7 mouse cellular contexts compared by ENCODE assay signal in genomic region chr14:20836171-20836904, GRCm38 (mm10). TPM values are rescaled to one million over a fixed set of nuclear protein-coding genes. Genes with fewer than 3 reads are reported as not detected.
DNase-seq lines count a peak whose midpoint lies in the region; ATAC-seq and TF ChIP-seq lines count a peak whose summit lies in the region.

Gene Plau (plus strand): TSS chr14:20836660.

- 0 out of 2 replicates have a peak, but pooled peaks have one; percentile 27 for TF ChIP-seq EP300 in heart, adult 2 months (IDR thresholded peaks at IDR 0.05; ENCODE audit: insufficient read depth, low read depth, low read length)

- peak within 1 kb of the TSS; percentile 97 for H3K4me2 ChIP-seq in limb, embryonic 15.5 days
- H3K4me2 ChIP-seq in midbrain, embryonic 15.5 days, result peak within 1 kb of the TSS; percentile 98

- peak; percentile 80 for ATAC-seq in limb, embryonic 15.5 days (ENCODE audit: insufficient number of reproducible peaks, low FRiP score, low TSS enrichment, low read depth)
- peak; percentile 83 for ATAC-seq in midbrain, embryonic 15.5 days (replicated peaks)

- peak; percentile 82 for DNase-seq in adrenal gland, postnatal 14 days
- peak; percentile 54 for DNase-seq in embryo, embryonic 11.5 days (ENCODE audit: low read depth, low spot score)
- DNase-seq in heart, adult 2 months, result peak; percentile 84 to 87
- DNase-seq in kidney, adult 18-20 months, result peak; percentile 92
- DNase-seq in splenic B cell, adult 2 months (ENCODE audit: low read depth, low spot score), result peak; percentile 63

- intact Hi-C loops in heart, adult 2 months (cut with DNase I), result loop anchor here (1.0 kb wide), 1 partner anchor 37 kb away; no protein-coding TSS in a partner anchor

- peak within 1 kb of the TSS; percentile 82 for H3K9ac ChIP-seq in heart, adult 2 months (ENCODE audit: low read depth, low read length)
- peak within 1 kb of the TSS; percentile 48 for H3K9ac ChIP-seq in limb, embryonic 15.5 days
- peak within 1 kb of the TSS; percentile 47 for H3K9ac ChIP-seq in midbrain, embryonic 15.5 days

- TF ChIP-seq CTCF in heart, adult 2 months (IDR thresholded peaks at IDR 0.05), result no peak

- H3K79me2 ChIP-seq in heart, adult 2 months (replicated peaks; ENCODE audit: control insufficient read depth, insufficient read depth, low read length), result no peaks in the 10 kb centered on the region

- no peaks in the 10 kb centered on the region for H3K27me3 ChIP-seq in heart, adult 2 months (ENCODE audit: control insufficient read depth, insufficient read depth, low read length)
- no peaks in the 10 kb centered on the region for H3K27me3 ChIP-seq in limb, embryonic 15.5 days
- H3K27me3 ChIP-seq in midbrain, embryonic 15.5 days (replicated peaks), result 0 out of 2 replicates have a peak, but pooled peaks cover 3% of the 10 kb centered on the region
- no peaks in the 10 kb centered on the region for H3K27me3 ChIP-seq in splenic B cell, adult 2 months (ENCODE audit: control insufficient read depth, insufficient read depth, low read length, poor library complexity, severe bottlenecking)

- H3K27ac ChIP-seq in heart, adult 2 months, result peak within 1 kb of the TSS; percentile 74
- H3K27ac ChIP-seq in limb, embryonic 15.5 days, result peak within 1 kb of the TSS; percentile 39; the same call in 1 of the 2 replicates
- H3K27ac ChIP-seq in midbrain, embryonic 15.5 days, result no peak within 1 kb of the TSS

- peak within 1 kb of the TSS; percentile 56 for H3K4me3 ChIP-seq in heart, adult 2 months
- peak within 1 kb of the TSS; percentile 55 for H3K4me3 ChIP-seq in limb, embryonic 15.5 days
- peak within 1 kb of the TSS; percentile 49 for H3K4me3 ChIP-seq in midbrain, embryonic 15.5 days

- H3K36me3 ChIP-seq in heart, adult 2 months (ENCODE audit: control insufficient read depth, insufficient read depth, low read length), result no peaks in the 10 kb centered on the region
- no peaks in the 10 kb centered on the region for H3K36me3 ChIP-seq in limb, embryonic 15.5 days
- no peaks in the 10 kb centered on the region for H3K36me3 ChIP-seq in midbrain, embryonic 15.5 days (replicated peaks)
- H3K36me3 ChIP-seq in splenic B cell, adult 2 months (ENCODE audit: control insufficient read depth, insufficient read depth, low read length, poor library complexity, severe bottlenecking), result no peaks in the 10 kb centered on the region

- peaks cover 1% of the 10 kb centered on the region; the same call in 1 of the 2 replicates for H3K4me1 ChIP-seq in heart, adult 2 months (ENCODE audit: control insufficient read depth, insufficient read depth, low read length)
- peaks cover 14% of the 10 kb centered on the region; the same call in 1 of the 2 replicates for H3K4me1 ChIP-seq in limb, embryonic 15.5 days
- H3K4me1 ChIP-seq in midbrain, embryonic 15.5 days, result peaks cover 11% of the 10 kb centered on the region

- no peaks in the 10 kb centered on the region for H3K9me3 ChIP-seq in limb, embryonic 15.5 days
- no peaks in the 10 kb centered on the region for H3K9me3 ChIP-seq in midbrain, embryonic 15.5 days

- peak; percentile 87 for TF ChIP-seq POLR2A in heart, adult 2 months (IDR thresholded peaks at IDR 0.05; ENCODE audit: insufficient read depth, low read depth, low read length)

- 2% methylated on average over 33 of the region's 33 CpGs for WGBS in heart, adult 2 months
- WGBS in limb, embryonic 15.5 days, result under 1% methylated on average over 29 of the region's 33 CpGs
- 2% methylated on average over 33 of the region's 33 CpGs for WGBS in midbrain, embryonic 15.5 days

RNA-seq across cellular contexts. Expression of gene Plau, which starts in this region (rescaled TPM):
- 26.3 and 60.1 TPM in 2 replicates for total RNA-seq in adrenal gland, postnatal 14 days (2021)
- total RNA-seq in heart, adult 2 months (2021), result 1 to 10 TPM; 3.4 to 6.2 TPM
- polyA plus RNA-seq in heart, adult 2 months (2012; rRNA removed), result 1.8 and 3.5 TPM in 2 replicates
- 3.3 and 4.9 TPM in 2 replicates for polyA plus RNA-seq in limb, embryonic 15.5 days (2015; fragmentation: Nextera tagmentation; extraction: Ambion mirVana)
- polyA plus RNA-seq in midbrain, embryonic 15.5 days (2015; fragmentation: Nextera tagmentation; extraction: Ambion mirVana), result 0.23 and 0.31 TPM in 2 replicates

Comparison
In these comparisons a context has a peak if more than half of its experiments do, and no peak if none do; other contexts are left out.
1. Peak in ATAC-seq, H3K4me3 ChIP-seq, H3K9ac ChIP-seq and H3K4me2 ChIP-seq in midbrain, embryonic 15.5 days; RNA of the gene not detected or under 1 TPM.